Mouse (Mus musculus) MEL (cell line): ENCODE data around the gene Ddb2. TPM values are rescaled to one million over a fixed set of nuclear protein-coding genes. Genes with fewer than 3 reads are reported as not detected.

ENCODE experiments used
- DNase-seq: peaks from one replicate; pipeline ENCODE4 v3.0.0; 2011; ENCODE audit warnings: low read depth, low spot score
- H3K27ac ChIP-seq: 2 replicates; pipeline ENCODE4 v1.5.1; 2012; ENCODE audit warnings: low read depth, mild to moderate bottlenecking, control low read depth, low read length, moderate library complexity; ENCODE audit not compliant: control insufficient read depth
- H3K27me3 ChIP-seq, 2 experiments: fragments of 150-350 bp in 1 of 2; sonication (generic) in 1 of 2; 2 replicates each; pipeline ENCODE4 v1.6.1; 2012; ENCODE audit warnings: low read length in 2 of 2, mild to moderate bottlenecking in 2 of 2, improper control_type of control experiment in 1 of 2, moderate library complexity in 1 of 2; ENCODE audit not compliant: insufficient read depth in 2 of 2, control insufficient read depth in 1 of 2
- H3K36me3 ChIP-seq, 2 experiments: 2 replicates each; pipeline ENCODE4 v1.6.1; 2012 to 2014; ENCODE audit warnings: low read length in 2 of 2, improper control_type of control experiment in 1 of 2, inconsistent platforms in 1 of 2, mild to moderate bottlenecking in 1 of 2; ENCODE audit not compliant: insufficient read depth in 2 of 2, control insufficient read depth in 1 of 2
- H3K4me1 ChIP-seq, 2 experiments: fragments of 150-350 bp in 1 of 2; sonication (generic) in 1 of 2; 2 replicates each; pipeline ENCODE4 v1.6.1; 2012; ENCODE audit warnings: low read length in 2 of 2, improper control_type of control experiment in 1 of 2, mild to moderate bottlenecking in 1 of 2; ENCODE audit not compliant: insufficient read depth in 2 of 2, control insufficient read depth in 1 of 2
- H3K4me3 ChIP-seq, 2 experiments: fragments of 150-350 bp in 1 of 2; sonication (generic) in 1 of 2; 2 replicates each; pipeline ENCODE4 v1.5.1; 2012; ENCODE audit warnings: low read depth in 2 of 2, low read length in 2 of 2, mild to moderate bottlenecking in 2 of 2, moderate library complexity in 2 of 2, control low read depth in 1 of 2, improper control_type of control experiment in 1 of 2; ENCODE audit not compliant: control insufficient read depth in 1 of 2, insufficient read depth in 1 of 2
- H3K79me2 ChIP-seq: 2 replicates; pipeline ENCODE4 v1.6.1; 2012; ENCODE audit warnings: mild to moderate bottlenecking, low read length, moderate library complexity; ENCODE audit not compliant: control insufficient read depth, poor library complexity, insufficient read depth
- H3K9ac ChIP-seq: 2 replicates; pipeline ENCODE4 v1.6.1; 2012; ENCODE audit warnings: low read depth, mild to moderate bottlenecking, control low read depth, low read length, moderate library complexity; ENCODE audit not compliant: control insufficient read depth, poor library complexity, severe bottlenecking
- H3K9me3 ChIP-seq: fragments of 150-350 bp; sonication (generic); replicated peaks from 2 replicates; pipeline ENCODE4 v1.6.1; 2012; ENCODE audit warnings: mild to moderate bottlenecking, low read length, improper control_type of control experiment, moderate library complexity; ENCODE audit not compliant: insufficient read depth
- BHLHE40 ChIP-seq: IDR thresholded peaks from 2 replicates; pipeline ENCODE4 v1.6.1; 2012; ENCODE audit warnings: low read depth, mild to moderate bottlenecking, inconsistent platforms, low read length, improper control_type of control experiment, borderline replicate concordance
- CHD1 ChIP-seq: IDR thresholded peaks from 2 replicates; pipeline ENCODE4 v1.6.1; 2012; ENCODE audit warnings: low read depth, mild to moderate bottlenecking, inconsistent platforms, low read length, improper control_type of control experiment
- CTCF ChIP-seq, 3 experiments: IDR thresholded peaks in 2 of 3; conservative IDR thresholded peaks in 1 of 3; 2 replicates each; pipeline ENCODE4 v1.5.1; 2011 to 2012; ENCODE audit warnings: low read length in 3 of 3, low read depth in 2 of 3, mild to moderate bottlenecking in 2 of 3, improper control_type of control experiment in 1 of 3, inconsistent platforms in 1 of 3, mixed read lengths in 1 of 3, moderate library complexity in 1 of 3; ENCODE audit not compliant: control insufficient read depth in 1 of 3, insufficient read depth in 1 of 3, poor library complexity in 1 of 3, severe bottlenecking in 1 of 3
- E2F4 ChIP-seq: IDR thresholded peaks from 2 replicates; pipeline ENCODE4 v1.6.1; 2011; ENCODE audit warnings: low read depth, low read length, improper control_type of control experiment, borderline replicate concordance
- EP300 ChIP-seq, 2 experiments: IDR thresholded peaks; 2 replicates each; pipeline ENCODE4 v1.6.1; 2011; ENCODE audit warnings: improper control_type of control experiment in 2 of 2, low read length in 2 of 2, low read depth in 1 of 2, mild to moderate bottlenecking in 1 of 2
- ETS1 ChIP-seq: IDR thresholded peaks from 2 replicates; pipeline ENCODE4 v1.6.1; 2012; ENCODE audit warnings: low read depth, mild to moderate bottlenecking, inconsistent platforms, low read length, improper control_type of control experiment, moderate library complexity
- GATA1 ChIP-seq: IDR thresholded peaks from 2 replicates; pipeline ENCODE4 v1.6.1; 2011; ENCODE audit warnings: low read depth, low read length, improper control_type of control experiment
- HCFC1 ChIP-seq: IDR thresholded peaks from 2 replicates; pipeline ENCODE4 v1.6.1; 2012; ENCODE audit warnings: low read depth, mild to moderate bottlenecking, inconsistent platforms, low read length, improper control_type of control experiment, moderate library complexity
- JUND ChIP-seq: IDR thresholded peaks from 2 replicates; pipeline ENCODE4 v1.6.1; 2011; ENCODE audit warnings: low read depth, mild to moderate bottlenecking, improper control_type of control experiment, low read length
- MAFK ChIP-seq: IDR thresholded peaks from 2 replicates; pipeline ENCODE4 v1.6.1; 2011; ENCODE audit warnings: low read depth, mild to moderate bottlenecking, low read length, improper control_type of control experiment, borderline replicate concordance
- MAX ChIP-seq: IDR thresholded peaks from 2 replicates; pipeline ENCODE4 v1.6.1; 2011; ENCODE audit warnings: low read length, improper control_type of control experiment
- MXI1 ChIP-seq: IDR thresholded peaks from 2 replicates; pipeline ENCODE4 v1.6.1; 2011; ENCODE audit warnings: mild to moderate bottlenecking, low read depth, low read length, improper control_type of control experiment
- MYB ChIP-seq: IDR thresholded peaks from 2 replicates; pipeline ENCODE4 v1.6.1; 2011; ENCODE audit warnings: mild to moderate bottlenecking, low read depth, low read length, improper control_type of control experiment
- MYC ChIP-seq: IDR thresholded peaks from 2 replicates; pipeline ENCODE4 v1.6.1; 2011; ENCODE audit warnings: low read depth, mild to moderate bottlenecking, low read length, improper control_type of control experiment, moderate library complexity
- NELFE ChIP-seq: IDR thresholded peaks from 2 replicates; pipeline ENCODE4 v1.6.1; 2011; ENCODE audit warnings: low read depth, low read length, improper control_type of control experiment
- NRF1 ChIP-seq: IDR thresholded peaks from 2 replicates; pipeline ENCODE4 v1.6.1; 2014; ENCODE audit warnings: low read depth, mild to moderate bottlenecking, inconsistent platforms, low read length, improper control_type of control experiment, moderate library complexity; ENCODE audit not compliant: poor library complexity, insufficient read depth, severe bottlenecking
- POLR2A ChIP-seq, 2 experiments: IDR thresholded peaks; 2 replicates each; pipeline ENCODE4 v1.6.1; 2011 to 2012; ENCODE audit warnings: low read length in 2 of 2, mild to moderate bottlenecking in 2 of 2, control low read depth in 1 of 2, improper control_type of control experiment in 1 of 2, low read depth in 1 of 2, moderate library complexity in 1 of 2; ENCODE audit not compliant: control insufficient read depth in 1 of 2, insufficient read depth in 1 of 2, poor library complexity in 1 of 2
- POLR2AphosphoS2 ChIP-seq: IDR thresholded peaks from 2 replicates; pipeline ENCODE4 v1.6.1; 2011; ENCODE audit warnings: low read length, improper control_type of control experiment
- RCOR1 ChIP-seq: IDR thresholded peaks from 2 replicates; pipeline ENCODE4 v1.6.1; 2012; ENCODE audit warnings: low read depth, mild to moderate bottlenecking, inconsistent platforms, low read length, improper control_type of control experiment
- SIN3A ChIP-seq: IDR thresholded peaks from 2 replicates; pipeline ENCODE4 v1.6.1; 2012; ENCODE audit warnings: low read length, improper control_type of control experiment, inconsistent platforms
- SMC3 ChIP-seq: IDR thresholded peaks from 2 replicates; pipeline ENCODE4 v1.6.1; 2011; ENCODE audit warnings: low read depth, low read length, improper control_type of control experiment
- TAL1 ChIP-seq: IDR thresholded peaks from 2 replicates; pipeline ENCODE4 v1.6.1; 2012; ENCODE audit warnings: mild to moderate bottlenecking, inconsistent platforms, low read length, moderate library complexity, mixed read lengths
- TBP ChIP-seq: IDR thresholded peaks from 2 replicates; pipeline ENCODE4 v1.8.0; 2011; ENCODE audit warnings: low read depth, low read length, improper control_type of control experiment
- TCF12 ChIP-seq: IDR thresholded peaks from 2 replicates; pipeline ENCODE4 v1.6.1; 2014; ENCODE audit warnings: low read depth, mild to moderate bottlenecking, inconsistent platforms, low read length, improper control_type of control experiment, moderate library complexity
- UBTF ChIP-seq: IDR thresholded peaks from 2 replicates; pipeline ENCODE4 v1.6.1; 2012; ENCODE audit warnings: low read depth, mild to moderate bottlenecking, inconsistent platforms, low read length, improper control_type of control experiment, moderate library complexity, borderline replicate concordance; ENCODE audit not compliant: insufficient read depth
- USF1 ChIP-seq: IDR thresholded peaks from 2 replicates; pipeline ENCODE4 v1.6.1; 2014; ENCODE audit warnings: low read depth, mild to moderate bottlenecking, inconsistent platforms, low read length, improper control_type of control experiment, moderate library complexity
- ZC3H11A ChIP-seq: IDR thresholded peaks from 2 replicates; pipeline ENCODE4 v1.6.1; 2012; ENCODE audit warnings: low read depth, mild to moderate bottlenecking, inconsistent platforms, low read length, improper control_type of control experiment
- ZKSCAN1 ChIP-seq: IDR thresholded peaks from 2 replicates; pipeline ENCODE4 v1.6.1; 2012; ENCODE audit warnings: low read depth, mild to moderate bottlenecking, inconsistent platforms, low read length, improper control_type of control experiment, moderate library complexity
- ZMIZ1 ChIP-seq: IDR thresholded peaks from 2 replicates; pipeline ENCODE4 v1.6.1; 2012; ENCODE audit warnings: low read depth, mild to moderate bottlenecking, inconsistent platforms, low read length, improper control_type of control experiment, moderate library complexity
- polyA plus RNA-seq, 2 experiments: library from polyadenylated mRNA; stranded (reverse) in 1 of 2; unstranded in 1 of 2; fragments of >175 nt in 1 of 2; fragments of >200 nt in 1 of 2; gene quantifications; 2 replicates each; pipeline versions ENCODE4 v1.2.1 to v1.2.4; 2012; ENCODE audit warnings: low replicate concordance in 2 of 2, low read depth in 1 of 2; ENCODE audit not compliant: insufficient read length in 2 of 2, insufficient read depth in 1 of 2, missing spikeins in 1 of 2
- total RNA-seq: library from RNA; depleted of rRNA; stranded (reverse); fragments of 300-350 nt; gene quantifications from 2 replicates; pipeline ENCODE4 v1.2.3, GENCODE M21; 2012

The Ddb2 gene
- total and polyA plus RNA-seq, 3 experiments = 8.4 to 12.6 TPM; not detected in 1

DNA sequence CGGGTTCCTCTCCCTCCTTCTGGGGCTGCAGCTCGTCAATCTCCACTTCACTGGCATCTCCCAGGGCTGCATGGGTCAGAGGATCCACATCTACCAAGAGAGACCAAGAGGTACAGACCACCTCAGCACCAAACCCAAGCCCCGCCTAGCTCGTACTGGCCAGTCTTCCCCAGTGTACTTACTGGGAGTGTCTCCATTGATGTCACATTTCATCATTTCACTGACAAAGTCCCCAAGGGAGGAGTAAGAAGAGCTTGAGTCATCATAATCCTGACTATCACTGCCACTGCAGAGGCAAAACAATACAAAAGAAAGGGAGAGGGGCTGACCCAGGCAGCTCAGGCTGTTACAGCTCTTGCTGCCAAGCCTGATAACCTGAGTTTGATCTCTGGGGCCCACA is 69.2 kb downstream of the Ddb2 start:
- H3K27ac ChIP-seq = peak overlapping the region; percentile 34; the same call in 1 of the 2 replicates
- H3K9ac ChIP-seq = no peak overlapping the region
- H3K36me3 ChIP-seq = peaks cover 4 to 37% of the 10 kb centered on the region in 2 experiments; a peak in 3 of 4 replicates
- no peaks in the 10 kb centered on the region for H3K79me2 ChIP-seq
- no peak overlapping the region for H3K4me3 ChIP-seq
- peak; percentile 48 for DNase-seq
- TF ChIP-seq USF1 (no peak), TAL1 (peak; percentile 23), UBTF (no peak), MYB (no peak), ETS1 (peak; percentile 24; the same call in 1 of the 2 replicates), MYC (no peak), POLR2A (IDR thresholded peaks at IDR 0.05; ENCODE audit: control insufficient read depth in 1 of 2, insufficient read depth in 1 of 2, low read depth in 1 of 2, low read length in 2 of 2, poor library complexity in 1 of 2) (no peak), CTCF (IDR thresholded peaks at IDR 0.05 in 2 of 3, conservative IDR thresholded peaks at IDR 0.05 in 1 of 3; ENCODE audit: control insufficient read depth in 1 of 3, insufficient read depth in 1 of 3, low read depth in 2 of 3, low read length in 3 of 3, poor library complexity in 1 of 3, severe bottlenecking in 1 of 3) (no peak), ZMIZ1 (no peak), GATA1 (no peak), SIN3A (no peak), TCF12 (0 out of 2 replicates have a peak, but pooled peaks have one; percentile 4), CHD1 (no peak), EP300 (IDR thresholded peaks at IDR 0.05; ENCODE audit: low read depth in 1 of 2, low read length in 2 of 2) (peak in 1 of 2 experiments; percentile 54; a peak in 2 of 4 replicates)
- no peaks in the 10 kb centered on the region for H3K9me3 ChIP-seq
- H3K27me3 ChIP-seq = no peaks in the 10 kb centered on the region
- peaks cover 15 to 31% of the 10 kb centered on the region in 2 experiments for H3K4me1 ChIP-seq

DNA sequence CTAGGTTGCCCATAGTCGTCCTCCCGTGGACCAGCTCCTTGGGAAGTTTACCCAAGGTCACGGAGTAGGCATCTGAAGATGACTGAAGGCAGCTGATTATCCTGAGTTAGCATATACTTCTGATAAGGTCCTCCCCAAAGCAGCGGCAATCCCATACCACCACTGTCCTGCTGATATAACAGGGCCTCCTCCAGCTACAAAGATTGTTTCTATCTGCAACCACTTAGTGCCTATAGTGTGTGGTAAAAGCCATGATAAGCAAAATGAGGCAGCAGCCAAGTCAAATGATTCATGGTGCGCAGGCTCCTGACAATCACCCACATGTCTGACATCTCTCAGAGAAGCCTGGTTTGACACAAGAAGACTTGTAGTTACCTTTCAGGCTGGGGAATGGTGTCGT is 71.8 kb downstream of the Ddb2 start:
- Histone ChIP-seq H3K9me3 (no peaks in the 10 kb centered on the region), H3K79me2 (no peaks in the 10 kb centered on the region), H3K36me3 (peaks cover 3 to 47% of the 10 kb centered on the region in 2 experiments; a peak in 3 of 4 replicates), H3K27me3 (no peaks in the 10 kb centered on the region), H3K9ac (no peak overlapping the region), H3K27ac (peak overlapping the region; percentile 77), H3K4me1 (peaks cover 15 to 37% of the 10 kb centered on the region in 2 experiments), H3K4me3 (no peak overlapping the region)
- DNase-seq = peak; percentile 86
- TF ChIP-seq NRF1 (peak; percentile 79), USF1 (peak; percentile 17; the same call in 1 of the 2 replicates), ZMIZ1 (no peak), ZKSCAN1 (no peak), BHLHE40 (peak; percentile 62; the same call in 1 of the 2 replicates), TAL1 (peak; percentile 30; the same call in 1 of the 2 replicates), POLR2A (IDR thresholded peaks at IDR 0.05; ENCODE audit: control insufficient read depth in 1 of 2, insufficient read depth in 1 of 2, low read depth in 1 of 2, low read length in 2 of 2, poor library complexity in 1 of 2) (no peak), TBP (no peak), ZC3H11A (0 out of 2 replicates have a peak, but pooled peaks have one; percentile 17), HCFC1 (peak; percentile 31; the same call in 1 of the 2 replicates), MXI1 (peak; percentile 93), CHD1 (no peak), TCF12 (peak; percentile 91), MYC (peak; percentile 59; the same call in 1 of the 2 replicates), RCOR1 (peak; percentile 99), JUND (0 out of 2 replicates have a peak, but pooled peaks have one; percentile 25), MAX (peak; percentile 76), NELFE (no peak), SMC3 (0 out of 2 replicates have a peak, but pooled peaks have one; percentile 1), EP300 (IDR thresholded peaks at IDR 0.05; ENCODE audit: low read depth in 1 of 2, low read length in 2 of 2) (peak; percentile 81 to 93), GATA1 (peak; percentile 95), POLR2AphosphoS2 (peak; percentile 60; the same call in 1 of the 2 replicates), ETS1 (peak; percentile 91), CTCF (IDR thresholded peaks at IDR 0.05 in 2 of 3, conservative IDR thresholded peaks at IDR 0.05 in 1 of 3; ENCODE audit: control insufficient read depth in 1 of 3, insufficient read depth in 1 of 3, low read depth in 2 of 3, low read length in 3 of 3, poor library complexity in 1 of 3, severe bottlenecking in 1 of 3) (no peak), MAFK (peak; percentile 90; the same call in 1 of the 2 replicates), E2F4 (no peak)
